Mouse (Mus musculus): ENCODE results near the gene Rbm38. TPM values are rescaled to one million over a fixed set of nuclear protein-coding genes. Genes with fewer than 3 reads are reported as not detected.

The Rbm38 gene
- polyA plus RNA-seq, 1 experiment = 219 TPM

- H3K4me3 ChIP-seq (replicated peaks; ENCODE audit: control insufficient read depth, low read depth, low read length) = no peak overlapping the region
- peak overlapping the region; percentile 97 for H3K27ac ChIP-seq (ENCODE audit: control insufficient read depth, insufficient read depth, low read depth, low read length, poor library complexity)
- H3K4me1 ChIP-seq (ENCODE audit: control insufficient read depth, insufficient read depth, low read length) = peaks cover 26% of the 10 kb centered on the region
- WGBS = 17% methylated on average over 4 of the region's 4 CpGs
- no peak for TF ChIP-seq CTCF (IDR thresholded peaks at IDR 0.05; ENCODE audit: control insufficient read depth, insufficient read depth, low read length)
- 0 out of 2 replicates have a peak, but pooled peaks have one; percentile 23 for TF ChIP-seq POLR2A (IDR thresholded peaks at IDR 0.05; ENCODE audit: borderline replicate concordance, control insufficient read depth, low read depth, low read length)
Observed at GRCm38 (mm10) chr2:173034998-173035397, 14.7 kb downstream of the Rbm38 start.

GRCm38 (mm10) chr2:173035653-173036052 is 15.4 kb downstream of the Rbm38 start:
- H3K4me3 ChIP-seq (replicated peaks; ENCODE audit: control insufficient read depth, low read depth, low read length) = no peak overlapping the region

GRCm38 (mm10) chr2:173036055-173036454 is 15.8 kb downstream of the Rbm38 start:
- peaks cover 20% of the 10 kb centered on the region for H3K4me1 ChIP-seq (ENCODE audit: control insufficient read depth, insufficient read depth, low read length)
- H3K4me3 ChIP-seq (replicated peaks; ENCODE audit: control insufficient read depth, low read depth, low read length) = no peak overlapping the region
- TF ChIP-seq CTCF (IDR thresholded peaks at IDR 0.05; ENCODE audit: control insufficient read depth, insufficient read depth, low read length) = no peak
- TF ChIP-seq POLR2A (IDR thresholded peaks at IDR 0.05; ENCODE audit: borderline replicate concordance, control insufficient read depth, low read depth, low read length) = no peak
- 77% methylated on average over 5 of the region's 5 CpGs for WGBS
- peak overlapping the region; percentile 97 for H3K27ac ChIP-seq (ENCODE audit: control insufficient read depth, insufficient read depth, low read depth, low read length, poor library complexity)

More at GRCm38 (mm10) chr2:173035653-173036052, 15.4 kb downstream of the Rbm38 start:
- TF ChIP-seq POLR2A (IDR thresholded peaks at IDR 0.05; ENCODE audit: borderline replicate concordance, control insufficient read depth, low read depth, low read length) (no peak), CTCF (IDR thresholded peaks at IDR 0.05; ENCODE audit: control insufficient read depth, insufficient read depth, low read length) (no peak)
- Histone ChIP-seq H3K4me1 (ENCODE audit: control insufficient read depth, insufficient read depth, low read length) (peaks cover 20% of the 10 kb centered on the region), H3K27ac (ENCODE audit: control insufficient read depth, insufficient read depth, low read depth, low read length, poor library complexity) (peak overlapping the region; percentile 97)
- WGBS = 53% methylated on average over 5 of the region's 5 CpGs

DNA sequence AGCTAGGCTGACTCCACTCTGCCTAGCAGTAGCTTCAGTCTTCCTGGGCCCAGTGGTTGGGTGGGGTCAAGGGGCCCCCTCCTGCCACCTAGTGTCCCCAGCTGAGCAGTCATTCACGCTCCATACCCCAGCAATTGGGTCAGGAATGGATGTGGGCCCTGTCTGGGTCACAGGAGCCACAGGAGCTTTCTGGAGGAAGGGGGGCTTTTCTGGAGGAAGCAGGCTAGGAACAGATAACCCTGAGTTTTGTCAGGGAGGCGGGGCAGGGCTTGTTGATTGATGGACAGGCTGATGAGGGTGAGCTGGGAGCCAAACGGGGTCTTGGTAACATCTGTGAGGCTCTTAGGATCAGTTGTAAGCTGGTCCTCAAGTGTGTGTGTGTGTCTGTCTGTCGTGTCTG is 16.3 kb downstream of the Rbm38 start:
- WGBS = 24% methylated on average over 4 of the region's 4 CpGs
- TF ChIP-seq CTCF (IDR thresholded peaks at IDR 0.05; ENCODE audit: control insufficient read depth, insufficient read depth, low read length) (no peak), POLR2A (IDR thresholded peaks at IDR 0.05; ENCODE audit: borderline replicate concordance, control insufficient read depth, low read depth, low read length) (no peak)
- Histone ChIP-seq H3K27ac (ENCODE audit: control insufficient read depth, insufficient read depth, low read depth, low read length, poor library complexity) (peak overlapping the region; percentile 97), H3K4me1 (ENCODE audit: control insufficient read depth, insufficient read depth, low read length) (peaks cover 17% of the 10 kb centered on the region), H3K4me3 (replicated peaks; ENCODE audit: control insufficient read depth, low read depth, low read length) (no peak overlapping the region)

DNA sequence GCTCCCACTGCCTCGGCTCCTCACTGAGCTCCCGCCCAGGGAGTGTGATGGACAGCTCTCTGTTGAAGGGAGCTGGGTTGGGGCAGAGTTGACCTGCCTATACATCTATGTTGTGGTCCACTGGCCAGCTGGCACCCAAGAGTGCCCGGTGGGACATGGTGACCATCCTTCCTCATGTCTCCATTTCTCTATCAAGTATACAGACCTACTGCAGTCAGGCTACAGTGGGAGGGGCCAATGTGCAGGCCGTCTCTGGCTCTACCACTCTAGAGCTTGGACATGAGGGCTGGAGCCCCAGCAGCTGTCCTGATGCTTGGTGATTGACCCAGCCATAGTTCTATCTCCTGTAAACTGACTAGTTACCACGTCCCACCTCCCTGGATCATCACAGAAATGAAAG is 17.0 kb downstream of the Rbm38 start:
- WGBS = 48% methylated on average over 5 of the region's 5 CpGs
- no peak overlapping the region for H3K4me3 ChIP-seq (replicated peaks; ENCODE audit: control insufficient read depth, low read depth, low read length)
- peak overlapping the region; percentile 97 for H3K27ac ChIP-seq (ENCODE audit: control insufficient read depth, insufficient read depth, low read depth, low read length, poor library complexity)
- TF ChIP-seq POLR2A (IDR thresholded peaks at IDR 0.05; ENCODE audit: borderline replicate concordance, control insufficient read depth, low read depth, low read length) (no peak), CTCF (IDR thresholded peaks at IDR 0.05; ENCODE audit: control insufficient read depth, insufficient read depth, low read length) (no peak)
- peaks cover 19% of the 10 kb centered on the region for H3K4me1 ChIP-seq (ENCODE audit: control insufficient read depth, insufficient read depth, low read length)

- WGBS = 42% methylated on average over 7 of the region's 7 CpGs
- peak; percentile 49; the same call in 1 of the 2 replicates for TF ChIP-seq POLR2A (IDR thresholded peaks at IDR 0.05; ENCODE audit: borderline replicate concordance, control insufficient read depth, low read depth, low read length)
- peak; percentile 47; the same call in 1 of the 2 replicates for TF ChIP-seq CTCF (IDR thresholded peaks at IDR 0.05; ENCODE audit: control insufficient read depth, insufficient read depth, low read length)
- peak overlapping the region; percentile 17 for H3K4me3 ChIP-seq (replicated peaks; ENCODE audit: control insufficient read depth, low read depth, low read length)
- H3K4me1 ChIP-seq (ENCODE audit: control insufficient read depth, insufficient read depth, low read length) = peaks cover 19% of the 10 kb centered on the region
- H3K27ac ChIP-seq (ENCODE audit: control insufficient read depth, insufficient read depth, low read depth, low read length, poor library complexity) = peak overlapping the region; percentile 97
Observed at GRCm38 (mm10) chr2:173037827-173038607, 17.7 kb downstream of the Rbm38 start.

- H3K27ac ChIP-seq (ENCODE audit: control insufficient read depth, insufficient read depth, low read depth, low read length, poor library complexity) = no peak overlapping the region; the same call in none of the 2 replicates
- no peak overlapping the region for H3K4me3 ChIP-seq (replicated peaks; ENCODE audit: control insufficient read depth, low read depth, low read length)
- 49% methylated on average over 4 of the region's 4 CpGs for WGBS
- TF ChIP-seq CTCF (IDR thresholded peaks at IDR 0.05; ENCODE audit: control insufficient read depth, insufficient read depth, low read length) = no peak
- no peak for TF ChIP-seq POLR2A (IDR thresholded peaks at IDR 0.05; ENCODE audit: borderline replicate concordance, control insufficient read depth, low read depth, low read length)
- H3K4me1 ChIP-seq (ENCODE audit: control insufficient read depth, insufficient read depth, low read length) = peaks cover 17% of the 10 kb centered on the region
Observed at GRCm38 (mm10) chr2:173039041-173039440, 18.7 kb downstream of the Rbm38 start.

DNA sequence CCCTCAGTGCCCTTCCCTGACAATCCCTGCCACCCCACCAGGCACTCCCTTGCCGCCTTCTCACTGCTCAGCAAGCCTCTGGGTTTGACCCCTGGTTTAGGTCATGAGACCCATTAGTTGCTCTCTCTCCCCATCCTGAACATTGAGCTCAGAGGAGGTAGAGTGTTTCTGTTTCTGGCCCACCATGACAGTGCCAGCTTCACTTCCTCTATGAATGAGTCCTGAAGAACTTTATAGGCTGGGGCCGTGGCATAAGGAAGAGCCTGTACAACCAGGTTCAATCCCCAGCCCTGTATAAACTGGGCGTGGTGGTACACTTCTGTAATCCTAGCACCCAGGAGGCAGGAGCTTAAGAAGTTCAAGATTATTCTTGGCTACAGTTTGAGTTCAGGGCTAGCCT is 20.5 kb downstream of the Rbm38 start:
- peak overlapping the region; percentile 35; the same call in 1 of the 2 replicates for H3K27ac ChIP-seq (ENCODE audit: control insufficient read depth, insufficient read depth, low read depth, low read length, poor library complexity)
- TF ChIP-seq CTCF (IDR thresholded peaks at IDR 0.05; ENCODE audit: control insufficient read depth, insufficient read depth, low read length) (no peak), POLR2A (IDR thresholded peaks at IDR 0.05; ENCODE audit: borderline replicate concordance, control insufficient read depth, low read depth, low read length) (no peak)
- 52% methylated on average over 3 of the region's 3 CpGs for WGBS
- no peak overlapping the region for H3K4me3 ChIP-seq (replicated peaks; ENCODE audit: control insufficient read depth, low read depth, low read length)
- peaks cover 17% of the 10 kb centered on the region for H3K4me1 ChIP-seq (ENCODE audit: control insufficient read depth, insufficient read depth, low read length)

All from bone marrow, adult 2 months (tissue).